Mouse (Mus musculus) midbrain, postnatal 0 days (tissue): Measurements from ENCODE around the gene Slc9a5. TPM values are rescaled to one million over a fixed set of nuclear protein-coding genes. Genes with fewer than 3 reads are reported as not detected.

Source experiments
- ATAC-seq: fragments of 200-750 bp; cut with Nextera tagmentation; 2 replicates; pipeline ENCODE4 v1.8.0; 2017; ENCODE audit warnings: moderate number of reproducible peaks, mild to moderate bottlenecking, moderate TSS enrichment, moderate library complexity; ENCODE audit not compliant: low FRiP score
- DNase-seq: peaks from one replicate; pipeline ENCODE4 v3.0.0-alpha.2; 2015; ENCODE audit warnings: low spot score
- H3K27ac ChIP-seq: fragments of 300-500 bp; sonication (generic); 2 replicates; pipeline ENCODE4 v1.5.1; 2014; ENCODE audit warnings: low read depth, mild to moderate bottlenecking, low read length, mixed read lengths
- H3K27me3 ChIP-seq: fragments of 300-500 bp; sonication (generic); 2 replicates; pipeline ENCODE4 v1.6.1; 2014; ENCODE audit warnings: low read length, control low read depth, mixed read lengths; ENCODE audit not compliant: insufficient read depth
- H3K36me3 ChIP-seq: fragments of 300-500 bp; sonication (generic); 2 replicates; pipeline ENCODE4 v1.6.1; 2014; ENCODE audit warnings: low read length, control low read depth, mixed read lengths; ENCODE audit not compliant: insufficient read depth
- H3K4me1 ChIP-seq: fragments of 300-500 bp; sonication (generic); 2 replicates; pipeline ENCODE4 v1.6.1; 2014; ENCODE audit warnings: mild to moderate bottlenecking, control low read depth, antibody characterized with exemption, low read length, mixed read lengths; ENCODE audit not compliant: insufficient read depth
- H3K4me2 ChIP-seq: fragments of 300-500 bp; sonication (generic); 2 replicates; pipeline ENCODE4 v1.6.1; 2014; ENCODE audit warnings: low read depth, mild to moderate bottlenecking, low read length, mixed read lengths; ENCODE audit not compliant: poor library complexity, severe bottlenecking
- H3K4me3 ChIP-seq: fragments of 300-500 bp; sonication (generic); 2 replicates; pipeline ENCODE4 v1.5.1; 2014; ENCODE audit warnings: low read depth, mild to moderate bottlenecking, low read length, moderate library complexity
- H3K9ac ChIP-seq: fragments of 300-500 bp; sonication (generic); replicated peaks from 2 replicates; pipeline ENCODE4 v1.6.1; 2014; ENCODE audit warnings: mild to moderate bottlenecking, low read length, moderate library complexity, mixed read lengths; ENCODE audit not compliant: poor library complexity, severe bottlenecking
- H3K9me3 ChIP-seq: fragments of 300-500 bp; sonication (generic); 2 replicates; pipeline ENCODE4 v1.6.1; 2016; ENCODE audit warnings: low read length, control low read depth
- CTCF ChIP-seq: IDR thresholded peaks from 2 replicates; pipeline ENCODE4 v1.5.1; 2016; ENCODE audit warnings: antibody characterized with exemption, mild to moderate bottlenecking
- WGBS: fragments of 180-500 bp; shearing (Covaris S2); extraction: QIAGEN DNeasy Blood & Tissue Kit; methylation state at CpG from one replicate; pipeline ENCODE4 v1.1.7; 2014; 5-methylcytosine and 5-hydroxymethylcytosine counted together
- polyA plus RNA-seq: library from polyadenylated mRNA; unstranded; fragments of >200 nt; fragmentation: Nextera tagmentation; extraction: Ambion mirVana; gene quantifications from 2 replicates; pipeline ENCODE4 v1.2.1, GENCODE M21; 2015
- total RNA-seq: library from RNA; depleted of rRNA; stranded (reverse); fragments of >200 nt; gene quantifications from 2 replicates; pipeline ENCODE4 v1.2.3, GENCODE M21; 2014

Gene Slc9a5
- total and polyA plus RNA-seq, 2 experiments from 2014 or later, result 14.4 to 28.4 TPM

GRCm38 (mm10) chr8:105318662-105319190 lies 29.9 kb upstream of the Slc9a5 start:
- TF ChIP-seq CTCF, result no peak
- DNase-seq, result no peak
- H3K27me3 ChIP-seq, result no peaks in the 10 kb centered on the region
- H3K4me3 ChIP-seq, result no peak overlapping the region
- no peak overlapping the region for H3K27ac ChIP-seq
- WGBS, result 84% methylated on average over 11 of the region's 11 CpGs
- no peak for ATAC-seq
- H3K36me3 ChIP-seq, result peaks cover 42% of the 10 kb centered on the region
- H3K9ac ChIP-seq, result no peak overlapping the region
- no peaks in the 10 kb centered on the region for H3K4me1 ChIP-seq
- no peak overlapping the region for H3K4me2 ChIP-seq
- no peaks in the 10 kb centered on the region for H3K9me3 ChIP-seq

GRCm38 (mm10) chr8:105323183-105323582 lies 25.5 kb upstream of the Slc9a5 start:
- H3K36me3 ChIP-seq, result peaks cover 22% of the 10 kb centered on the region; the same call in 1 of the 2 replicates
- peaks cover 16% of the 10 kb centered on the region for H3K4me1 ChIP-seq
- H3K27ac ChIP-seq, result no peak overlapping the region
- H3K4me3 ChIP-seq, result no peak overlapping the region
- 91% methylated on average over 4 of the region's 4 CpGs for WGBS
- no peaks in the 10 kb centered on the region for H3K27me3 ChIP-seq
- DNase-seq (no peak), ATAC-seq (no peak)
- no peak overlapping the region for H3K4me2 ChIP-seq
- TF ChIP-seq CTCF, result no peak
- no peak overlapping the region for H3K9ac ChIP-seq
- H3K9me3 ChIP-seq, result no peaks in the 10 kb centered on the region

GRCm38 (mm10) chr8:105325641-105326093 lies 23.0 kb upstream of the Slc9a5 start:
- Histone ChIP-seq H3K9ac (peak overlapping the region; percentile 96), H3K36me3 (peaks cover 33% of the 10 kb centered on the region), H3K4me2 (peak overlapping the region; percentile 76), H3K27me3 (no peaks in the 10 kb centered on the region), H3K4me3 (peak overlapping the region; percentile 89), H3K27ac (peak overlapping the region; percentile 82), H3K9me3 (no peaks in the 10 kb centered on the region), H3K4me1 (peaks cover 16% of the 10 kb centered on the region)
- TF ChIP-seq CTCF, result no peak
- DNase-seq, result peak; percentile 41
- ATAC-seq, result peak; percentile 50
- WGBS, result 0% methylated on average over 12 of the region's 12 CpGs

- Histone ChIP-seq H3K9me3 (no peaks in the 10 kb centered on the region), H3K36me3 (peaks cover 39% of the 10 kb centered on the region), H3K27ac (peak within 1 kb of the TSS; percentile 82), H3K4me3 (peak within 1 kb of the TSS; percentile 89), H3K27me3 (no peaks in the 10 kb centered on the region), H3K9ac (peak within 1 kb of the TSS; percentile 96), H3K4me1 (peaks cover 16% of the 10 kb centered on the region), H3K4me2 (peak within 1 kb of the TSS; percentile 76)
- peak; percentile 72 for TF ChIP-seq CTCF
- 0% methylated on average over 36 of the region's 36 CpGs for WGBS
- peak; percentile 97 for DNase-seq
- peak; percentile 92 for ATAC-seq
Observed at GRCm38 (mm10) chr8:105326141-105326672, 22.4 kb upstream of the Slc9a5 start, which contains the start of the genes Lrrc29 and Tmem208. TSS of gene Lrrc29 (minus strand) at chr8:105326278. TSS of gene Tmem208 (plus strand) at chr8:105326354.

GRCm38 (mm10) chr8:105326968-105327367 lies 21.7 kb upstream of the Slc9a5 start:
- WGBS, result 37% methylated on average over 6 of the region's 6 CpGs
- TF ChIP-seq CTCF, result no peak

GRCm38 (mm10) chr8:105330325-105330724 lies 18.3 kb upstream of the Slc9a5 start:
- H3K36me3 ChIP-seq, result peaks cover 35% of the 10 kb centered on the region

More at GRCm38 (mm10) chr8:105326968-105327367, 21.7 kb upstream of the Slc9a5 start:
- peaks cover 16% of the 10 kb centered on the region for H3K4me1 ChIP-seq
- peak overlapping the region; percentile 82; the same call in 1 of the 2 replicates for H3K27ac ChIP-seq
- peaks cover 39% of the 10 kb centered on the region for H3K36me3 ChIP-seq
- H3K4me2 ChIP-seq, result peak overlapping the region; percentile 76
- peak overlapping the region; percentile 96 for H3K9ac ChIP-seq
- H3K4me3 ChIP-seq, result peak overlapping the region; percentile 89
- no peak for DNase-seq
- ATAC-seq, result no peak
- no peaks in the 10 kb centered on the region for H3K27me3 ChIP-seq
- no peaks in the 10 kb centered on the region for H3K9me3 ChIP-seq

More at GRCm38 (mm10) chr8:105330325-105330724, 18.3 kb upstream of the Slc9a5 start:
- DNase-seq, result no peak
- WGBS, result 94% methylated on average over 12 of the region's 12 CpGs
- Histone ChIP-seq H3K4me1 (peaks cover 10% of the 10 kb centered on the region; the same call in 1 of the 2 replicates), H3K9me3 (no peaks in the 10 kb centered on the region), H3K27me3 (no peaks in the 10 kb centered on the region), H3K4me3 (no peak overlapping the region), H3K4me2 (no peak overlapping the region), H3K9ac (no peak overlapping the region), H3K27ac (no peak overlapping the region)
- no peak for ATAC-seq
- TF ChIP-seq CTCF, result no peak
